Mouse (Mus musculus) forebrain, embryonic 15.5 days (tissue): ENCODE data around the gene Olfr1355. TPM values are rescaled to one million over a fixed set of nuclear protein-coding genes. Genes with fewer than 3 reads are reported as not detected.
"Not testable (repeated sequence)": the region's sequence is repeated elsewhere in the genome, so short reads cannot be mapped to it uniquely, and the experiment has no call there.

ENCODE experiments used
- ATAC-seq: fragments of 200-750 bp; cut with Nextera tagmentation; replicated peaks from 2 replicates; pipeline ENCODE4 v1.8.0; 2017; ENCODE audit warnings: mild to moderate bottlenecking, moderate TSS enrichment, moderate library complexity
- H3K27ac ChIP-seq: fragments of 300-500 bp; sonication (generic); replicated peaks from 2 replicates; pipeline ENCODE4 v1.5.1; 2015; ENCODE audit warnings: mild to moderate bottlenecking, inconsistent platforms
- H3K27me3 ChIP-seq: fragments of 300-500 bp; sonication (generic); 2 replicates; pipeline ENCODE4 v1.6.1; 2015; ENCODE audit warnings: inconsistent platforms
- H3K36me3 ChIP-seq: fragments of 300-500 bp; sonication (generic); 2 replicates; pipeline ENCODE4 v1.6.1; 2015; ENCODE audit warnings: mild to moderate bottlenecking, inconsistent platforms
- H3K4me1 ChIP-seq: fragments of 300-500 bp; sonication (generic); 2 replicates; pipeline ENCODE4 v1.6.1; 2015; ENCODE audit warnings: inconsistent platforms
- H3K4me2 ChIP-seq: fragments of 300-500 bp; sonication (generic); replicated peaks from 2 replicates; pipeline ENCODE4 v1.6.1; 2015; ENCODE audit warnings: mild to moderate bottlenecking, inconsistent platforms
- H3K4me3 ChIP-seq: fragments of 300-500 bp; sonication (generic); 2 replicates; pipeline ENCODE4 v1.5.1; 2015; ENCODE audit warnings: mild to moderate bottlenecking, inconsistent platforms
- H3K9ac ChIP-seq: fragments of 300-500 bp; sonication (generic); replicated peaks from 2 replicates; pipeline ENCODE4 v1.6.1; 2015; ENCODE audit warnings: mild to moderate bottlenecking, inconsistent platforms
- H3K9me3 ChIP-seq: fragments of 300-500 bp; sonication (generic); 2 replicates; pipeline ENCODE4 v1.6.1; 2016; ENCODE audit warnings: inconsistent platforms
- WGBS: fragments of 180-500 bp; shearing (Covaris S2); methylation state at CpG from one replicate; pipeline ENCODE4 v1.1.7; 2015; ENCODE audit warnings: mixed read lengths; 5-methylcytosine and 5-hydroxymethylcytosine counted together
- polyA plus RNA-seq: library from polyadenylated mRNA; unstranded; fragments of >200 nt; fragmentation: Nextera tagmentation; extraction: Ambion mirVana; gene quantifications from 2 replicates; pipeline ENCODE4 v1.2.1, GENCODE M21; 2015

The Olfr1355 gene
- polyA plus RNA-seq = not detected in 2 replicates

GRCm38 (mm10) chr10:78875240-78875639 lies at the start of gene Olfr1355:
Gene Olfr1355, plus strand, starts transcription at chr10:78875540.
- H3K4me3 ChIP-seq = no peak within 1 kb of the TSS
- no peaks in the 10 kb centered on the region for H3K27me3 ChIP-seq
- H3K4me2 ChIP-seq = no peak within 1 kb of the TSS
- no peaks in the 10 kb centered on the region for H3K9me3 ChIP-seq
- H3K27ac ChIP-seq = no peak within 1 kb of the TSS
- ATAC-seq = no peak
- H3K4me1 ChIP-seq = no peaks in the 10 kb centered on the region
- WGBS = 70% methylated on average over 2 of the region's 2 CpGs
- H3K9ac ChIP-seq = no peak within 1 kb of the TSS
- no peaks in the 10 kb centered on the region for H3K36me3 ChIP-seq

DNA sequence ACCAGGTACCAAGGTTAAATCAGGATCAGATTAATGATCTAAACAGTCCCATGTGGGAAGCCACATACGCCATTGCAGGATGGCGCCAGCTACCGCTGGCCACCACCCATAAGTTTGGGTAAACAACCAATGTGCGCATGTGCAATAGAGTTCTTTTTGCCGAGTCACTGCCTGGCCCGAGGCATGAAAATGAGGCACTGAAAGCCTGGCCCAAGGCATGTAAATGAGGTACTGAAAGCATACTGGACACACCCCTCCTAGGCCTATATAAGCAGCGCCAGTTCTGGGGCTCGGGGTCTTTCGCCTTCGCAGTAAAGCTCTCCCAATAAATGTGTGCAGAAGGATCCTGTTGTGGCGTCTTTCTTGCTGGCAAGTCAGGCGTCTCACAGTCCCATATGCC lies 34.9 kb upstream of the Olfr1355 start:
- WGBS = 89% methylated on average over 12 of the region's 12 CpGs
- H3K4me3 ChIP-seq, H3K4me1 ChIP-seq, H3K9ac ChIP-seq, ATAC-seq, H3K9me3 ChIP-seq, H3K4me2 ChIP-seq, H3K27me3 ChIP-seq, H3K36me3 ChIP-seq, H3K27ac ChIP-seq: not testable (repeated sequence)

GRCm38 (mm10) chr10:78852066-78852465 lies 23.3 kb upstream of the Olfr1355 start, which contains the start of gene Olfr1356:
Gene Olfr1356, minus strand, starts transcription at chr10:78852166.
- no peaks in the 10 kb centered on the region for H3K9me3 ChIP-seq
- WGBS = 85% methylated on average over 2 of the region's 2 CpGs
- no peak within 1 kb of the TSS for H3K4me3 ChIP-seq
- no peaks in the 10 kb centered on the region for H3K36me3 ChIP-seq
- no peak within 1 kb of the TSS for H3K27ac ChIP-seq
- no peaks in the 10 kb centered on the region for H3K4me1 ChIP-seq
- no peaks in the 10 kb centered on the region for H3K27me3 ChIP-seq
- H3K4me2 ChIP-seq = no peak within 1 kb of the TSS
- ATAC-seq = no peak
- no peak within 1 kb of the TSS for H3K9ac ChIP-seq

DNA sequence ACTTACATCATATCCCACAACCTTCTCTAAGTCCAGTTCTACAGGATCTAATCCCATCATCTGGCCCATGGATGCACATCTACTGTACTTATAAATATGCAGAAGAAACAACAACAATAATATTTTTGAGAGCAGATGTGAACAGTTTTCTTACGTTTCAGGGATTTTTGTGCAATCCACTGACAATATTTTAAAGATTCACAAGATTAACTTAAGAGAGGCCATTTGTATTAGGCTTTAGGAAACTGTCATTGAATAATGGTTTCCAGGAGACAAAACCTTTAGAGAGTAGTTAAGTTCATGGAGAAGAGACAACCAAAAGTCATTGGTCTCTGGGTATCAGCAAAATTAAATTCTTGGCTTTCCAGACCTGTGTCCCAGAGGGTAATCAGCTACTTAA lies 37.5 kb downstream of the Olfr1355 start, which contains the start of gene Olfr1354:
TSS of gene Olfr1354 (plus strand) at position 301 of the 400 bp plus-strand sequence.
- ATAC-seq, H3K36me3 ChIP-seq, H3K27ac ChIP-seq, H3K27me3 ChIP-seq, H3K9me3 ChIP-seq, H3K4me3 ChIP-seq, H3K4me1 ChIP-seq, H3K4me2 ChIP-seq, H3K9ac ChIP-seq: not testable (repeated sequence)
- WGBS = 81% methylated on average over 1 of the region's 1 CpGs

Other genes with a start within 250 kb of the Olfr1355 start
- gene Casp14, start 157.2 kb upstream of the Olfr1355 start, polyA plus RNA-seq = not detected in 2 replicates
- gene Ccdc105, start 122.5 kb upstream of the Olfr1355 start, polyA plus RNA-seq = 0.10 and 0.18 TPM in 2 replicates
- gene Slc1a6, start 95.0 kb upstream of the Olfr1355 start, polyA plus RNA-seq = 4.4 and 4.8 TPM in 2 replicates
- not detected in 2 replicates for gene Olfr1356, start 23.4 kb upstream of the Olfr1355 start, polyA plus RNA-seq
- gene Olfr1354, start 37.6 kb downstream of the Olfr1355 start, polyA plus RNA-seq = not detected in 2 replicates
- gene Olfr8, start 75.1 kb downstream of the Olfr1355 start, polyA plus RNA-seq = not detected in 2 replicates
- not detected in 2 replicates for gene Olfr1353, start 87.8 kb downstream of the Olfr1355 start, polyA plus RNA-seq
- gene Olfr1352, start 105.5 kb downstream of the Olfr1355 start, polyA plus RNA-seq = not detected in 2 replicates
- not detected in 2 replicates for gene Olfr1351, start 136.9 kb downstream of the Olfr1355 start, polyA plus RNA-seq
- 0.26 and 0.51 TPM in 2 replicates for gene Olfr57, start 153.2 kb downstream of the Olfr1355 start, polyA plus RNA-seq
- gene 2610008E11Rik, start 222.1 kb downstream of the Olfr1355 start, polyA plus RNA-seq = 58.7 and 59.5 TPM in 2 replicates